Mouse (Mus musculus) limb, embryonic 14.5 days (tissue): Measurements from ENCODE around the gene Cep170. TPM values are rescaled to one million over a fixed set of nuclear protein-coding genes. Genes with fewer than 3 reads are reported as not detected.

Source experiments
- ATAC-seq: fragments of 200-750 bp; cut with Nextera tagmentation; 2 replicates; pipeline ENCODE4 v1.8.0; 2017; ENCODE audit warnings: low read depth, moderate number of reproducible peaks, moderate TSS enrichment; ENCODE audit not compliant: low FRiP score
- DNase-seq: peaks from one replicate; pipeline ENCODE4 v3.0.0-alpha.2; 2015; ENCODE audit warnings: low spot score
- H3K27ac ChIP-seq: fragments of 300-500 bp; sonication (generic); replicated peaks from 2 replicates; pipeline ENCODE4 v1.5.1; 2014; ENCODE audit warnings: low read depth, mild to moderate bottlenecking, low read length, moderate library complexity, mixed read lengths
- H3K27me3 ChIP-seq: fragments of 300-500 bp; sonication (generic); 2 replicates; pipeline ENCODE4 v1.6.1; 2014; ENCODE audit warnings: low read length, mixed read lengths; ENCODE audit not compliant: control insufficient read depth, insufficient read depth
- H3K36me3 ChIP-seq: fragments of 300-500 bp; sonication (generic); 2 replicates; pipeline ENCODE4 v1.6.1; 2014; ENCODE audit warnings: mild to moderate bottlenecking, low read length, moderate library complexity, mixed read lengths; ENCODE audit not compliant: control insufficient read depth, insufficient read depth
- H3K4me1 ChIP-seq: fragments of 300-500 bp; sonication (generic); 2 replicates; pipeline ENCODE4 v1.6.1; 2014; ENCODE audit warnings: antibody characterized with exemption, low read length, mixed read lengths; ENCODE audit not compliant: control insufficient read depth, insufficient read depth
- H3K4me2 ChIP-seq: fragments of 300-500 bp; sonication (generic); replicated peaks from 2 replicates; pipeline ENCODE4 v1.6.1; 2014; ENCODE audit warnings: low read depth, mild to moderate bottlenecking, low read length, moderate library complexity; ENCODE audit not compliant: severe bottlenecking
- H3K4me3 ChIP-seq: fragments of 300-500 bp; sonication (generic); replicated peaks from 2 replicates; pipeline ENCODE4 v1.5.1; 2014; ENCODE audit warnings: low read length
- H3K9ac ChIP-seq: fragments of 300-500 bp; sonication (generic); 2 replicates; pipeline ENCODE4 v1.6.1; 2014; ENCODE audit warnings: mild to moderate bottlenecking, low read depth, low read length, moderate library complexity; ENCODE audit not compliant: severe bottlenecking
- H3K9me3 ChIP-seq: fragments of 300-500 bp; sonication (generic); 2 replicates; pipeline ENCODE4 v1.6.1; 2016; ENCODE audit warnings: low read length; ENCODE audit not compliant: control insufficient read depth
- POLR2A ChIP-seq: fragments of 200-500 bp; IDR thresholded peaks from 2 replicates; pipeline ENCODE4 v1.8.0; 2012; ENCODE audit warnings: inconsistent platforms, mild to moderate bottlenecking, moderate library complexity, borderline replicate concordance; ENCODE audit not compliant: insufficient read depth, insufficient read length; ENCODE audit errors: extremely low read depth
- WGBS: fragments of 180-500 bp; shearing (Covaris S2); extraction: QIAGEN DNeasy Blood & Tissue Kit; methylation state at CpG from one replicate; pipeline ENCODE4 v1.1.7; 2014; 5-methylcytosine and 5-hydroxymethylcytosine counted together
- polyA plus RNA-seq, 2 experiments: library from polyadenylated mRNA; depleted of rRNA in 1 of 2; stranded (reverse) in 1 of 2; unstranded in 1 of 2; fragments of >200 nt; fragmentation: Nextera tagmentation in 1 of 2; extraction: Ambion mirVana in 1 of 2; gene quantifications; 2 replicates each; pipeline versions ENCODE4 v1.2.1 to v1.2.3; 2012 to 2014

Gene Cep170
- polyA plus RNA-seq, 2 experiments = 33.5 to 42.3 TPM

- Histone ChIP-seq H3K9ac (no peak overlapping the region), H3K9me3 (no peaks in the 10 kb centered on the region), H3K4me3 (no peak overlapping the region), H3K27ac (no peak overlapping the region), H3K4me1 (peaks cover 6% of the 10 kb centered on the region), H3K36me3 (no peaks in the 10 kb centered on the region), H3K27me3 (no peaks in the 10 kb centered on the region), H3K4me2 (no peak overlapping the region)
- DNase-seq (no peak), ATAC-seq (no peak)
- WGBS = 87% methylated on average over 4 of the region's 4 CpGs
- TF ChIP-seq POLR2A = no peak
Observed at GRCm38 (mm10) chr1:176816728-176817127, 2.9 kb upstream of the Cep170 start.

DNA sequence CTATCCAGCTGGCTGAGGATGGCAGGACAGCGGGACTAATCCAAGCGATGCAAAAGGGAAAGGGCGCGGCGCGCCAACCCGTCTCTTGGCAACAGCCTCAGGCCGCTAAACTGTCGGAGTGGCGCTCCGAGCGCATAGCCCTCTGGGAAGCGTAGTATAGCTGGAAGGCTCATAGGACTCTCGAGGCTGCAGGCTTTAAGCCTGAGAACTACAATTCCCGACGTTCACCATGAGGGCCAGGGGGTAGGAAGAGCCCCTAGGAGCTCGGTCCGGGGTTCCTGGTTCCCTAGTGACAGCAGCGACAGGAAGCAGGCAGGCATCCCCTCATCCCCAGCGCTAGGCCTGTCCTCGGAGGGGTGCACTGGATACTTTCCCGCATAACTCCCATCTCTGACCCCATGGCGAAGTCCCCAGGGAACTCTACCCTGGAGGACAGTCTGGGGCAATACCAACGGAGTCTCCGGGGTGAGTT, 760 bp upstream of the Cep170 start, which contains the start of gene Sdccag8:
Sdccag8 (plus strand) TSS at position 70 of the 472 bp plus-strand sequence.
- peak; percentile 98 for DNase-seq
- H3K36me3 ChIP-seq = no peaks in the 10 kb centered on the region
- no peaks in the 10 kb centered on the region for H3K9me3 ChIP-seq
- H3K4me3 ChIP-seq = peak within 1 kb of the TSS; percentile 84
- peak; percentile 93 for ATAC-seq
- H3K4me1 ChIP-seq = peaks cover 18% of the 10 kb centered on the region
- H3K4me2 ChIP-seq = peak within 1 kb of the TSS; percentile 72
- H3K27me3 ChIP-seq = no peaks in the 10 kb centered on the region
- peak within 1 kb of the TSS; percentile 96 for H3K9ac ChIP-seq
- 2% methylated on average over 23 of the region's 25 CpGs for WGBS
- no peak for TF ChIP-seq POLR2A
- peak within 1 kb of the TSS; percentile 97 for H3K27ac ChIP-seq

- Histone ChIP-seq H3K36me3 (no peaks in the 10 kb centered on the region), H3K27ac (peak overlapping the region; percentile 97), H3K4me2 (peak overlapping the region; percentile 72), H3K27me3 (no peaks in the 10 kb centered on the region), H3K9me3 (no peaks in the 10 kb centered on the region), H3K9ac (peak overlapping the region; percentile 96), H3K4me1 (peaks cover 22% of the 10 kb centered on the region), H3K4me3 (peak overlapping the region; percentile 84)
- DNase-seq (peak; percentile 55), ATAC-seq (peak; percentile 38)
- WGBS = 1% methylated on average over 40 of the region's 75 CpGs
- TF ChIP-seq POLR2A = no peak
Observed at GRCm38 (mm10) chr1:176813292-176814035, 403 bp downstream of the Cep170 start.

DNA sequence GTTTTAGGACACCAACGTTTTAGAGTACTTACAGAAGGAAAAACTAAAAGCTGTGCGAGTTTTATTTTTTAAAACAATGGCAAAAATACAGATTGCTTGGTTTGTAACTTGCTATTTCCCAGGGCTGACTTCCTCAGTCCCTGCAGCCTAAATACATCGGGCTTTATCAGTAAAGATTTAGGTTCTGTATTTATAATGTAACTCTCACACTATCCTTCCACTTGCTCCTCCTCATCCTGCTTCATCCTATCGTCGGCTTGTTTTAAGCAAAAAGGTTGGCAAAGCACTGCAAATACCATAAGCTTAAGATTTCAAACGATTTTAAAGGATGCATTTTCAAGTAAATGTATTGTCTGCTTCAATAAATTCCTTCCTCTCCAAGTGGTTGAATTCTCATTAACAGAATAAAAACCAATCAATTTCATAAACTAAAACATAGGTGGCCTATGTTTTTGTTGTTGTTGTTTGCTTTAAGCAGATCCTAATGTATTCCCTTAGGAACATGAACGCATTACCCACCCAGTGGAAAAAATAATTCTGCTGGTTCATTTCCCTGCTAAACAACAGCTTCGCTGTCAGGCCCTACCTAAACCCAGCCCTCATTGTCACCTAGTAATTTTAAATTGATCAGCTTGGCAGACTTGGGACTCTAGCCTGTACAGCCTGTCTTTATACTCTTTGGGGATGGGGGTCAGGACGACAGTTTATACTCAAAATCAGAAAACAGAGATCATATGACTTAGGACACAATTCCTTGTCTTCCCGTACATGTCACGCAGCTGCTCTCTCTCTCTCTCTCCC, 1.2 kb downstream of the Cep170 start:
- no peak for TF ChIP-seq POLR2A
- peak overlapping the region; percentile 97 for H3K27ac ChIP-seq
- ATAC-seq = no peak
- peak overlapping the region; percentile 96 for H3K9ac ChIP-seq
- no peaks in the 10 kb centered on the region for H3K27me3 ChIP-seq
- peak overlapping the region; percentile 72 for H3K4me2 ChIP-seq
- no peak for DNase-seq
- peak overlapping the region; percentile 84 for H3K4me3 ChIP-seq
- 18% methylated on average over 11 of the region's 11 CpGs for WGBS
- peaks cover 22% of the 10 kb centered on the region for H3K4me1 ChIP-seq
- H3K36me3 ChIP-seq = no peaks in the 10 kb centered on the region
- H3K9me3 ChIP-seq = no peaks in the 10 kb centered on the region

GRCm38 (mm10) chr1:176811892-176812291, 2.0 kb downstream of the Cep170 start:
- Histone ChIP-seq H3K27me3 (no peaks in the 10 kb centered on the region), H3K4me3 (peak overlapping the region; percentile 84), H3K27ac (no peak overlapping the region), H3K4me1 (peaks cover 22% of the 10 kb centered on the region), H3K9ac (no peak overlapping the region), H3K36me3 (no peaks in the 10 kb centered on the region), H3K9me3 (no peaks in the 10 kb centered on the region), H3K4me2 (peak overlapping the region; percentile 72)
- 79% methylated on average over 3 of the region's 3 CpGs for WGBS
- no peak for TF ChIP-seq POLR2A
- DNase-seq (no peak), ATAC-seq (no peak)
